In genomic region chr3:154778836-154779595, GRCm38 (mm10) we compare ENCODE assay signal across 16 mouse cellular contexts.
A peak's percentile ranks its signal among the peaks of the same experiment; 100 is the strongest.
DNase-seq lines count a peak whose midpoint lies in the region; ATAC-seq and TF ChIP-seq lines count a peak whose summit lies in the region.
"Had no signal": no experiment of that assay in that cellular context is flagged by ENCODE, and none has a peak within 500 bp of the region (broad histone marks: within the 10 kb centered on the region; RNA-seq: fewer than 3 reads in every experiment).

No protein-coding gene starts in this region.

- intact Hi-C loops in left cerebral cortex, adult 2 months (cut with DNase I), result no loop called here

- no peak for DNase-seq in neural tube, embryonic 11.5 days (ENCODE audit: low spot score)
- DNase-seq in neural tube, embryonic 10.5 days (ENCODE audit: extremely low spot score, low spot score), result no peak
- DNase-seq in forebrain, embryonic 11.5 days (ENCODE audit: low spot score), result no peak
- DNase-seq in induced T-regulatory cell, adult 2 months (ENCODE audit: low read depth), result peak; percentile 21
- DNase-seq in urinary bladder, adult 2 months (ENCODE audit: low spot score), result no peak
- no peak for DNase-seq in left cerebral cortex, adult 2 months (ENCODE audit: extremely low spot score in 1 of 2, low spot score in 2 of 2)
- DNase-seq in heart, adult 9 months (ENCODE audit: low spot score in 2 of 2), result no peak
- DNase-seq: adrenal gland, postnatal 25 days; gastrocnemius, postnatal 25 days; kidney, postnatal 14 days; lung, adult 2 months; right cerebral cortex, postnatal 4 days; thymus, postnatal 25 days had no signal

- TF ChIP-seq CTCF in left cerebral cortex, adult 2 months (IDR thresholded peaks at IDR 0.05), result no peak

- H3K4me1 ChIP-seq in neural tube, embryonic 11.5 days (ENCODE audit: control insufficient read depth, insufficient read depth, low read length), result no peaks in the 10 kb centered on the region
- H3K4me1 ChIP-seq in forebrain, embryonic 11.5 days (replicated peaks; ENCODE audit: control insufficient read depth, insufficient read depth, low read length), result peaks cover 6% of the 10 kb centered on the region; the same call in 1 of the 2 replicates
- H3K4me1 ChIP-seq: heart, embryonic 15.5 days; intestine, embryonic 15.5 days had no signal

- H3K27ac ChIP-seq in neural tube, embryonic 11.5 days (ENCODE audit: low read depth, low read length), result no peak overlapping the region
- no peak overlapping the region for H3K27ac ChIP-seq in forebrain, embryonic 11.5 days (ENCODE audit: low read depth, low read length)
- H3K27ac ChIP-seq in left cerebral cortex, adult 2 months, result no peak overlapping the region
- H3K27ac ChIP-seq: heart, embryonic 15.5 days; intestine, embryonic 15.5 days had no signal

- 61% methylated on average over 6 of the region's 6 CpGs for WGBS in neural tube, embryonic 11.5 days
- 56% methylated on average over 6 of the region's 6 CpGs for WGBS in forebrain, embryonic 11.5 days

- H3K9ac ChIP-seq in neural tube, embryonic 11.5 days (ENCODE audit: low read length), result no peak overlapping the region
- no peak overlapping the region for H3K9ac ChIP-seq in forebrain, embryonic 11.5 days (ENCODE audit: low read length)
- H3K9ac ChIP-seq: heart, embryonic 15.5 days; intestine, embryonic 15.5 days had no signal

- no peak overlapping the region for H3K4me2 ChIP-seq in neural tube, embryonic 11.5 days (ENCODE audit: low read depth)
- H3K4me2 ChIP-seq in forebrain, embryonic 11.5 days (ENCODE audit: low read depth, low read length, severe bottlenecking), result no peak overlapping the region
- H3K4me2 ChIP-seq: heart, embryonic 15.5 days; intestine, embryonic 15.5 days had no signal

- no peaks in the 10 kb centered on the region for H3K9me3 ChIP-seq in neural tube, embryonic 11.5 days (ENCODE audit: control insufficient read depth, low read length)
- H3K9me3 ChIP-seq in forebrain, embryonic 11.5 days (ENCODE audit: control insufficient read depth, low read length), result no peaks in the 10 kb centered on the region
- H3K9me3 ChIP-seq: heart, embryonic 15.5 days; intestine, embryonic 15.5 days had no signal

- no peaks in the 10 kb centered on the region for H3K27me3 ChIP-seq in neural tube, embryonic 11.5 days (ENCODE audit: control insufficient read depth, insufficient read depth, low read length)
- no peaks in the 10 kb centered on the region for H3K27me3 ChIP-seq in forebrain, embryonic 11.5 days (ENCODE audit: control insufficient read depth, insufficient read depth, low read length)
- H3K27me3 ChIP-seq: heart, embryonic 15.5 days; intestine, embryonic 15.5 days; Patski had no signal

- H3K36me3 ChIP-seq in neural tube, embryonic 11.5 days (ENCODE audit: control insufficient read depth, insufficient read depth, low read length), result no peaks in the 10 kb centered on the region
- H3K36me3 ChIP-seq in forebrain, embryonic 11.5 days (ENCODE audit: control insufficient read depth, insufficient read depth, low read length), result no peaks in the 10 kb centered on the region
- H3K36me3 ChIP-seq: heart, embryonic 15.5 days; intestine, embryonic 15.5 days had no signal

- no peak overlapping the region for H3K4me3 ChIP-seq in neural tube, embryonic 11.5 days (ENCODE audit: low read depth, low read length)
- no peak overlapping the region for H3K4me3 ChIP-seq in forebrain, embryonic 11.5 days (ENCODE audit: low read depth, low read length)
- H3K4me3 ChIP-seq in left cerebral cortex, adult 2 months, result no peak overlapping the region
- H3K4me3 ChIP-seq: heart, embryonic 15.5 days; intestine, embryonic 15.5 days had no signal

- peak; percentile 42; the same call in 1 of the 2 replicates for ATAC-seq in neural tube, embryonic 11.5 days (ENCODE audit: insufficient read depth, low FRiP score, low TSS enrichment)
- ATAC-seq in forebrain, embryonic 11.5 days (replicated peaks; ENCODE audit: low FRiP score), result peak; percentile 76
- ATAC-seq: intestine, embryonic 15.5 days had no signal
